Mouse (Mus musculus): Measurements from ENCODE around the gene Il2ra.
"Not testable (repeated sequence)": the region's sequence is repeated elsewhere in the genome, so short reads cannot be mapped to it uniquely, and the experiment has no call there.

Gene Il2ra

DNA sequence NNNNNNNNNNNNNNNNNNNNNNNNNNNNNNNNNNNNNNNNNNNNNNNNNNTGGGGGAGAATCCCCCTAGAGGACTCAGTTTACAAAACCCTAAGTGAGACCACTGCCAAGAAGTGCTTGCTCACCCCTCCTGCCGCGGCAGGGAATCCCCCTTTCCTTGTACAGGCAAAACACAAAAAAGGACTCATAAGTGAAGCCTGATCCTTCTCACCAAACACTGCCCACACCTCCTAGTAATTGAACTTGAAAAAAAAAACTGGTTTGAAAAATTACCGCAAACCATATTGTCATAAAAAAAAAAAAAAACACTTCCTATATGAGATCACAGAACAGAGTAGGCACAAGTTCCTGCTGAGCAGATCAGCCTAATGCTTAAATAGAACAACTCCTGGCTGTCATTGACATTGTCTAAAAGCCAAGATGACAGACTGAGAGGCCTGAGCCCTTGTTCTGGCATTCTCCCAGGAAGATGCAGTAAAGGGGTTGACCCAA, at the start of gene Il2ra:
Gene Il2ra, plus strand, starts transcription at position 357 of the 491 bp plus-strand sequence.
- no peak for DNase-seq

- no peak for DNase-seq
Observed at GRCm38 (mm10) chr2:11596690-11597089, 45.9 kb upstream of the Il2ra start.

- no peak for DNase-seq
Observed at GRCm38 (mm10) chr2:11597906-11598305, 44.7 kb upstream of the Il2ra start.

GRCm38 (mm10) chr2:11601795-11602194, 40.8 kb upstream of the Il2ra start:
- DNase-seq: no peak

GRCm38 (mm10) chr2:11602506-11603489, 39.8 kb upstream of the Il2ra start:
- DNase-seq: peak; percentile 90 to 97

DNA sequence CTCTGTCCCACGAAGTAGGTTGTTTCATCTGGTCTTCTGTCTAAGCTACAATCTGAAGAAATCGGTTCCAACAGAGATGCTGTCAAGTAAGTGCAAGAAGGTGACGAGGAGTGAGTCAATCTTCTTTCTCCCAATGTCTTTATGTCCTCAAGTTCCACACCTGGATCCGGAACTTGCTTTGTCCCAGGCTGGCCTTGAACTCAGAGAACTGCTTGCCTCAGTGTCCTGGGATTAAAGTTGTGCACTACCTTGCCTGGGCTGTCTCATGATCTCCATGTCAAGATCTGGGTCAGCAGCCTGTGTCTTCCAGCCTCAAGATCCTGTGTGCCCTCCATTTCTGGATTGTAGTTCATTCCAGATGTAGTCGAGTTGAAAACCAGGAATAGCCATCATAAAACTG, 38.6 kb upstream of the Il2ra start, which contains the start of gene Rbm17:
Gene Rbm17, minus strand, starts transcription at position 101 of the 400 bp plus-strand sequence.
- DNase-seq: no peak

DNA sequence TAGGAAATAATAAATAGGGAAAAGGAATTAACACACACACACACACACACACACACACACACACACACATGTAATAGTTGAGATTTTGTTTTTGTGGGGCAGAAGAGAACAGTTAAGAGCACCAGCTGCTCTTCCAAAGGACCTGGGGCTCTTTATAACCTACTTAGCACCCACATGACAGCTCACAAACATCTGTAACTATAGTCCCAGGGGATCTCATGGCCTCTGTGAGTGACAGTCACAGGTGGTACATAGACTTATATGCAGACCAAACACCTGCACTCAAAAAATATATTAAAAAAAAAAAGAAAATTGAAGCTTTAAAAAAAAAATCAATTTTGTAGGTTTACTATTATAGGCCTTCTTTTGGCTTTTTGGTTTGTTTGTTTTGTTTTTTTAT, 37.7 kb upstream of the Il2ra start:
- DNase-seq: no peak

- not testable (repeated sequence) for DNase-seq
Observed at GRCm38 (mm10) chr2:11606718-11607117, 35.9 kb upstream of the Il2ra start.

DNA sequence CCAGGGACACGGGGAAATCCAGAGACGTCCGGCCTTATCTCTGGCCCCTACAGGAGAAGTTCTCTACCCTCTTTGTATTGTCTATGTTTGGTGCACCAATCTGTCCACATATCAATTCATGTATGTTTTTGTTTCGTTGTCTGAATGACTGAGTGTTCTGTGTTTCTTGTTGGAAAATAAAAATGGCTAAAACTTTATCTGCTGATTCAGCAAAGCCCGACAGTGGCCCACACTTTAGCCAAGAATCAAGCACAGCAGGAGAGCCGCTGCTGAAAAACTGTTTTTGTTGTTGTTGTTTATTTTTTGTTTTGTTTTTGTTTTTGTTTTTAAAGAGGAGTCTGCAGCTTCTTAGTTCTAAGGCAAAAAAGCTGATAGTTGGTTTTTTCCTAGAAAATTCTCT, 29.7 kb upstream of the Il2ra start:
- not testable (repeated sequence) for DNase-seq

DNA sequence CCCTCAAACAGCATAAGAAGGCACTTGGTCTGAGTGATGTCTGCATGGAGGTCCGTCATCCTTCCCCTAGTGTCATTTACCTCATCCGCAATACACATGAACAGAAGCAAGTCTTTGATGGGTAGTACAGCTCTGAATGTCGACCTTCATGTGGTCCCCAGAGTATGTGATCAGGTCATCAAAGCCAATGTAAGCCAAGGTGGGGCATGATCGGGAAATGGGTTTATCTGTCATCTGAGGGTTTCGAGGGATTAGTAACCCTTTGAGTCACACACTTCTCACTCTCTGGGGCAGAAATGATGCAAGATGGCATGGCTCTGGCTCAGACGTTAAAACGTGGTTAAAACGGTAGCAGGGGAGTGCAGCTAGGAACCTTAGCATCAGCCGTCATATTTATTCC, 25.8 kb upstream of the Il2ra start:
- DNase-seq: no peak

- no peak for DNase-seq
Observed at GRCm38 (mm10) chr2:11619598-11619997, 23.0 kb upstream of the Il2ra start.

DNA sequence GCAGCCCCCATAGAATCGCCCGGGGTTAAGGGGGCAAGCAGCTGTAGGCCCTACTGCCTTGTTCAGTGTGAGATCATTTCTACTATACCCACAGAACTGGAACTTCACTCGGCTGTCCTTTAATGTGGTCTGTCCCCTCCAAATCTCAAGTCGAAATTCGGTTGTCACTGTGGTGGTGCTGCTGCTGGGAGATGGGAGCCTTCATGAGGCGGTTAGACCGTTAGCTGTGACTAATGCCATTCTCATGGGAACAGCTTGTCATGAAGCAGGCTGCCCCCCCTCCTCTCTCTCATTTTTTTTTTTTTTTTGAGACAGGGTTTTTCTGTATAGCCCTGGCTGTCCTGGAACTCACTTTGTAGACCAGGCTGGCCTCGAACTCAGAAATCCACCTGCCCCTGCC, 19.4 kb upstream of the Il2ra start:
- DNase-seq: no peak

DNA sequence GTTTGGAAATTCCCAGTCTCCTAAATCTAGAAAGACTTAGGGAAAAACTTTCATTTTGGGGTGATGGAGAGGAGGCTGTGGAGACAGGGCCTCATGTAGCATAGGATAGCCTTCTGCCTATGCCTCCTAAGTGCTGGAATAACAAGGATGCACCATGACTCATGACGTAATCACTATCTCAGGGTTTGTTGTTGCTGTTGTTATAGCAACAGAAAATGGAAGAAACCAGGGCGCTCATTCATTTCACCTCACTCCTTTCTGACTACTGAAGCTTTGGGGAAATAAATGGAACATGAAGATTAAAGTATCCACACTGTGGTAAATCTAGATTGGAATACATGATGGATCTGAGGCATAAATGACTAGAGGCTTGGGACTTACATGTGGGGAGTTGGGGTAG, 18.9 kb upstream of the Il2ra start:
- no peak for DNase-seq

DNA sequence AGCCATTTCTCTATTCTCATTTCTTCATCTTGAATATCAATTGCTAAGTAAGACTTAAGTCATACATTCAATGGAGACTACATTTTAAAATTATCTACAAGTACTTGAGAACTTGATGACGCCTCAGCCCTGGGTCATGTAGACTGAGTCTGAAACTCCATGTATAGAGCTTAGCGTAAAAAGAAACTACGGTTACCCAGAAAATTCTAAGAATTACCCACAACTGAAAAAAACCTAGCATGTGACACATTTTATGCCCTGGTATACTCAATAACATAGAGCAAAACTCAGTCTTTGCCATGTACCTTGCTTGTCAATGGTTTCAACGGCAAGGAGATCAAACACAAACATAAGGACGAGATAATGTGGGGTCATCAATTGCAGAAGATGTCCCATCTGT, 16.7 kb upstream of the Il2ra start, which contains the start of gene Gm17490:
Gene Gm17490, minus strand, starts transcription at position 375 of the 400 bp plus-strand sequence.
- DNase-seq: no peak

- DNase-seq: no peak
Observed at GRCm38 (mm10) chr2:11635035-11635434, 7.6 kb upstream of the Il2ra start.

DNA sequence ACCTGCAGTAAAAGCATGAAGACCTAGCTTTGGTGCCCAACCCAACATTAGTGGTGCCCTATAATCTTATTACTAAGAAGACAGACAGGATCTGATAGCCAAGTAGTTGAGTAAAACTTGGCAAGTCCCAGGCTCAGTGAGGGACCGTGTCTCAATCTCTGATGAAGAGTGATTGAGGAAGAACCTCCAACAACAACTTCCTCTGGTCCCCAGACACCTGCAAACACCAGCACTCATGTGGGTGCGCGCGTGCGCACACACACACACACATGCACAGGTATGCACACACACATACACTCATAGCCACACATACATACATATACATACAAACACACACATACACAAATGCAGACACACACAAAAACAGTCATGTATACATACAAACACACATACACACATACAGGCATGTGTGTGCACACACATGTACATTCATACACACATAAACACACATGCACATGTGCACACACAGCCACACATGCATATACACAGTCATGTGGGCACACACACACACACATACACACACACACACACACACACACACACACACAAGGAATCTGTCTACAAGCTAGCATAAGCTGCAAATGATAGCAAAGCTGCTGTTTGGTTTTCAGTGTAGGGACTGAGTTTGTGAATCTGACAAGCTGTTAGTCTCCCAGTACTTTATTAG, 7.0 kb upstream of the Il2ra start:
- peak in 1 of 2 experiments; percentile 17 for DNase-seq

DNA sequence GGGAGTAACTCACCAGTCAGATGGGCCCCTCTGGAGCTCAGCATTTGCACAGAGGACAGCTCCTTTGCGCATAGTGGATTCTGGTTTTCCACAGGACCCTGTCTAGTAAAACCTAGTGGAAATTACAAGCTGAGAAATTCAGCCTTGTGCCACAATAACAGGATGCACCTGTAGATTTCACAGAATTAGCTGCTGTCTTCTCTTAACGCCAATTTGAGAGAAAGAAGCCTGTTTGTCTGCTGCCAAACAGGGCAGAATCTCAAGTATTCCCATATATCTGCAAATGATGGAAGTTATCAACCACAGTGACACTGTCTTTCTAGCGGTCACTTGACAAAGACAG, 6.5 kb upstream of the Il2ra start:
- DNase-seq: no peak

DNA sequence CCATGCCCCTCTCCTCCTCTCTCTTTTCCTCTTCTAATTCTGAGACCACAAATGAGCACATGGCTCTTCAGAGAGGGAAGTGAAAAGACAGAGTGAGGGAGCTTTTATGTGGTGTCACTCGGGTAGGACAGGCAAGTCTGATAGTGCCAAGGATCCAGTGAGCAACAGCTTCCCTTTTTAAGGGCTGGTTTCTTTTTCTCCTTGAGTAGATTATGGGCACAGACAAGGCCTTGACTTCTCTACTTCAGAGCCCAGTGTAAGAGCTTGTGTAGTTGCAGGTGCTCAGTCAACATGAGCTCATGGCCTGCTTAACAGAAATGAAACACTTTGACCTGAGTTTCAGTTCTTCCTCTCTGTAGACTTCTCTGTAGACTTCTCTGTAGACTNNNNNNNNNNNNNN, 5.5 kb upstream of the Il2ra start:
- DNase-seq: peak; percentile 8 to 17

DNA sequence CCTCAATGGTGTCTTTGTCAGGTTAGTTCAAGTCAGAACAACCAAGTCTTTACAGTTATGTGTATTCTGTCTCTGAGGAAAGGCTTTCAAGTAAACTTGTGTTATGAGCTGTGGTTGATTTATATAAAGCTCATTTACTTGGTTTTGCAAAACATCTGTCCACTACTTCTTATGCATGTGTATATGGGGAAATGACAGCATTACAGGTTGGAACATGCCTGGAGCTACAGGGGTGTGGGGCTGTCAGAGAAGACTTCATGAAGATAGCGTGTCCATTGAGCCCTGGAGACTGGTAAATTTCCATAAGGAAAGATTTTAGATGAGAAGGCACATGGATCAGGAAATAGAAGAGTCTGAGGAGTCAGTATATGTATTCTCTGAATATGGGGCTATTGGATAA, 1.4 kb downstream of the Il2ra start:
- DNase-seq: no peak

DNA sequence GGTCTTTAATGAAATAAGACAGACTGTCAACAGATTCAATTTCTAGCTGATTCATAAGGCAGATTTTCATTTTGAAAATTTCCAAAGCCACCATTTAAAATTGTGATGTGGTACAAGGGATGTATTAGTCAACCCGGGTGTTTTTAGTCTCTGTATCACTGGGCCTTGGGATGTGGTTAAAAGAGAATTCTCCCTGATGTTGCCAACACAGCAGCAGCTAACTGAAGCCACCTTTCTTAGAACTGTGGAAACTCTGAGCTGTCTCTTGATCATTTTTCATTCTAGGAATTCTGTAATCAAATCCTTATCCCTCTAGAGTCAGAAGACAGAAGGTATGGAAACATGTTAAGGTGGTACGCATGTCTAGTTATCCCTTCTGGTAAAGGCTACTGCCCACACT, 2.7 kb downstream of the Il2ra start:
- DNase-seq: no peak

GRCm38 (mm10) chr2:11651476-11651875, 8.9 kb downstream of the Il2ra start:
- no peak for DNase-seq

DNA sequence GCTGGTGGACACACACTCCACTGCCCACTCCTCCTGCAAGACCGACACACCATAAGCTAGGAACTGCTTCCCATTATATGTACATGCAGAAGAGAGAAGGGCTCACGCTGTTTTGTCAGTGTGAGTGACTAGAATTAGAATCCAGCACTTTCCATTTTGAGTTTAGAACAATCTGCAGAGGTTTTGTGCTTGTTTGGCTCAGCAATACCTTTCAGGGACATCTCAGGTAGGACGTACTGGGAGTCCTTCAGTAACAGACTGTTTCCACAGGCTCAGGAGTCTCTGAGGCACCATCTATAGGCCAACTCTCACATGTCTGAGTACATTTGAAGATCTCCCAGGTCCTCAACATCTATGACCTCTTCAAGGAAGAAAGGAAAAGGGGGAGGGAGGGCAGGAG, 9.6 kb downstream of the Il2ra start:
- no peak for DNase-seq

GRCm38 (mm10) chr2:11652780-11653179, 10.2 kb downstream of the Il2ra start:
- DNase-seq: no peak

GRCm38 (mm10) chr2:11653330-11653729, 10.7 kb downstream of the Il2ra start:
- DNase-seq: peak in 1 of 2 experiments; percentile 43
